Mouse (Mus musculus): ENCODE results near the gene Srsf2.

DNA sequence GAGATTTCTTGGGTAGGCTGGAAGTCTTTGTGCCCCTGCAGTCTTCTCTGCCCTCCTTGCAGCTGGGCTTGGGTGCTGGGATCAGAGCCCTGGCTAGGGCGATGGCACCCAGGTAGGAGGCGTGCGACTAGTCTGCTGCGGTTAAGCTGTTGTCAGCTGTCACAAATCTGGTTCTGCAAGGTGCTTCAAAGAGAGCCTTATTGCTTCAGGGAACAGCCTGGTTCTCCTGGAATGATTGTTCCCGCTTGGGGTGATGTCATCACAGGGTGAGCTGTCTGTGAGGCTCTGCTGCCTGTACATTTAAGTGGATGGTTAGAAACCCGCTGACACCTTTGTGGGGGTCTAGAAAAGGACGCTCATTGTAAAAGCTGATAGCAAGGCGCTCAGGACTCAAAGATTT is 16.3 kb upstream of the Srsf2 start:
- TF ChIP-seq CTCF (conservative IDR thresholded peaks at IDR 0.05; ENCODE audit: insufficient read depth, insufficient read length, low read depth, low read length) (no peak), POLR2A (IDR thresholded peaks at IDR 0.05; ENCODE audit: low read depth, low read length) (no peak)
